Mouse (Mus musculus) lung, embryonic 16.5 days (tissue): Measurements from ENCODE around the gene Ncaph. TPM values are rescaled to one million over a fixed set of nuclear protein-coding genes. Genes with fewer than 3 reads are reported as not detected.
"Not testable (repeated sequence)": the region's sequence is repeated elsewhere in the genome, so short reads cannot be mapped to it uniquely, and the experiment has no call there.

Experiments
- ATAC-seq: fragments of 200-750 bp; cut with Nextera tagmentation; 2 replicates; pipeline ENCODE4 v1.8.0; 2017; ENCODE audit warnings: low read depth, mild to moderate bottlenecking, moderate library complexity
- H3K27ac ChIP-seq: fragments of 300-500 bp; sonication (generic); 2 replicates; pipeline ENCODE4 v1.5.1; 2014; ENCODE audit warnings: mild to moderate bottlenecking, control low read depth, low read length
- H3K27me3 ChIP-seq: fragments of 300-500 bp; sonication (generic); 2 replicates; pipeline ENCODE4 v1.6.1; 2014; ENCODE audit warnings: low read depth, low read length, mixed read lengths; ENCODE audit not compliant: control insufficient read depth, insufficient read depth
- H3K36me3 ChIP-seq: fragments of 300-500 bp; sonication (generic); 2 replicates; pipeline ENCODE4 v1.6.1; 2014; ENCODE audit warnings: low read length; ENCODE audit not compliant: control insufficient read depth, insufficient read depth
- H3K4me1 ChIP-seq: fragments of 300-500 bp; sonication (generic); replicated peaks from 2 replicates; pipeline ENCODE4 v1.6.1; 2014; ENCODE audit warnings: low read length, mixed read lengths; ENCODE audit not compliant: control insufficient read depth, insufficient read depth
- H3K4me2 ChIP-seq: fragments of 300-500 bp; sonication (generic); 2 replicates; pipeline ENCODE4 v1.6.1; 2014; ENCODE audit warnings: low read depth, low read length, control low read depth
- H3K4me3 ChIP-seq: fragments of 300-500 bp; sonication (generic); 2 replicates; pipeline ENCODE4 v1.5.1; 2014; ENCODE audit warnings: mild to moderate bottlenecking, low read length, control low read depth
- H3K9ac ChIP-seq: fragments of 300-500 bp; sonication (generic); 2 replicates; pipeline ENCODE4 v1.6.1; 2014; ENCODE audit warnings: low read length, control low read depth
- H3K9me3 ChIP-seq: fragments of 300-500 bp; sonication (generic); 2 replicates; pipeline ENCODE4 v1.6.1; 2016; ENCODE audit warnings: low read length; ENCODE audit not compliant: control insufficient read depth
- WGBS: fragments of 180-500 bp; shearing (Covaris S2); extraction: QIAGEN DNeasy Blood & Tissue Kit; methylation state at CpG from one replicate; pipeline ENCODE4 v1.1.7; 2014; 5-methylcytosine and 5-hydroxymethylcytosine counted together
- polyA plus RNA-seq: library from polyadenylated mRNA; unstranded; fragments of >200 nt; fragmentation: Nextera tagmentation; extraction: Ambion mirVana; gene quantifications from 2 replicates; pipeline ENCODE4 v1.2.1, GENCODE M21; 2015

Ncaph gene
- polyA plus RNA-seq, result 102 and 108 TPM in 2 replicates

- H3K9ac ChIP-seq, result peak within 1 kb of the TSS; percentile 89
- under 1% methylated on average over 57 of the region's 57 CpGs for WGBS
- H3K4me2 ChIP-seq, result peak within 1 kb of the TSS; percentile 84
- peak; percentile 92 for ATAC-seq
- H3K4me1 ChIP-seq, result peaks cover 41% of the 10 kb centered on the region
- no peaks in the 10 kb centered on the region for H3K36me3 ChIP-seq
- no peaks in the 10 kb centered on the region for H3K27me3 ChIP-seq
- peak within 1 kb of the TSS; percentile 95 for H3K27ac ChIP-seq
- peak within 1 kb of the TSS; percentile 93 for H3K4me3 ChIP-seq
- no peaks in the 10 kb centered on the region for H3K9me3 ChIP-seq
These were observed at the start of gene Ncaph for GRCm38 (mm10) chr2:127133621-127134461. Gene Ncaph, minus strand, starts transcription at chr2:127133954.

GRCm38 (mm10) chr2:127182598-127183381 is 49.0 kb upstream of the Ncaph start:
- Histone ChIP-seq H3K9ac (peak overlapping the region; percentile 88), H3K27me3 (no peaks in the 10 kb centered on the region; the same call in 1 of the 2 replicates), H3K4me3 (peak overlapping the region; percentile 72), H3K4me2 (peak overlapping the region; percentile 89), H3K9me3 (no peaks in the 10 kb centered on the region), H3K27ac (peak overlapping the region; percentile 93), H3K36me3 (no peaks in the 10 kb centered on the region), H3K4me1 (no peaks in the 10 kb centered on the region)
- under 1% methylated on average over 17 of the region's 17 CpGs for WGBS
- peak; percentile 100 for ATAC-seq

GRCm38 (mm10) chr2:127166261-127166660 is 32.5 kb upstream of the Ncaph start:
- not testable (repeated sequence) for H3K4me1 ChIP-seq, H3K4me3 ChIP-seq, ATAC-seq, H3K9ac ChIP-seq, H3K36me3 ChIP-seq, H3K27ac ChIP-seq, H3K27me3 ChIP-seq, H3K4me2 ChIP-seq, H3K9me3 ChIP-seq
- whole genome bisulfite sequencing, result 4% methylated on average over 1 of the region's 1 CpGs

- no peak overlapping the region for H3K27ac ChIP-seq
- no peak overlapping the region for H3K4me3 ChIP-seq
- no peaks in the 10 kb centered on the region for H3K4me1 ChIP-seq
- no peak for ATAC-seq
- no peak overlapping the region for H3K9ac ChIP-seq
- H3K27me3 ChIP-seq, result no peaks in the 10 kb centered on the region
- WGBS, result 45% methylated on average over 4 of the region's 4 CpGs
- no peak overlapping the region for H3K4me2 ChIP-seq
- no peaks in the 10 kb centered on the region for H3K9me3 ChIP-seq
- no peaks in the 10 kb centered on the region for H3K36me3 ChIP-seq
These were observed 31.9 kb upstream of the Ncaph start for GRCm38 (mm10) chr2:127165675-127166074.

- Histone ChIP-seq H3K4me3 (no peak overlapping the region), H3K4me2 (no peak overlapping the region), H3K9me3 (no peaks in the 10 kb centered on the region), H3K9ac (no peak overlapping the region), H3K36me3 (peaks cover 4% of the 10 kb centered on the region), H3K27me3 (no peaks in the 10 kb centered on the region), H3K27ac (no peak overlapping the region), H3K4me1 (peaks cover 13% of the 10 kb centered on the region)
- no peak for ATAC-seq
- 77% methylated on average over 3 of the region's 3 CpGs for WGBS
These were observed 11.9 kb upstream of the Ncaph start for GRCm38 (mm10) chr2:127145699-127146098.

GRCm38 (mm10) chr2:127143158-127144063 is 9.7 kb upstream of the Ncaph start, which contains the start of gene Itpripl1:
Gene Itpripl1, minus strand, starts transcription at chr2:127143442.
- H3K27ac ChIP-seq, result 0 out of 2 replicates have a peak within 1 kb of the TSS, but pooled peaks have one; percentile 36

DNA sequence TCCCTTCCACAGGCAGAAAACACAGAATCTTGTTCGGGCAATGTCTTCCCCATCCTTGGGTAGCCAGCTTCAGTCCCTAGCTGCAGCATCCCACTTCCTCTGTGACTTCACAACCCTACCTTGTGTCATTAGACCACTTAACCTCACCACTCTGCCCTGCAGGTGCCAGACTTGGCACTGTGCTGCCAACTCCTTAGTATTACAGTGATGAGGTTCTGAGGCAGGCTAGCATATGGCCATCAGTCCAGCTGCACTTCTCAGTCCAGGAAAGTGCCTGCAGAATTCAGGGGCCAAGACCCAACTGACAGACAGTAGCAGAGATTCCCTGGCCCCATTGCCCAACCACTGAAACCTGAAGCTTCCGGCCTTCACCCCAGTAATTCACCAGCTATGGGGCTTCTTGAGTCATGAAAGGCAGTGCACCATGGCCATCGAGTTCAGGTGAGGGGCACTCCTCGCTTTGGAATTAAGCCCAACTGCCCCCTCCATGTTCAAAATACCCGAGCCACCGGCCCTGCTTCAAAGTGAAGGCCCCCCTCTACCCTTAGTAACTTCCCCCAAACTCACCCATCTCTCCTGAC is 8.9 kb upstream of the Ncaph start:
- Histone ChIP-seq H3K9ac (peak overlapping the region; percentile 77), H3K4me1 (peaks cover 20% of the 10 kb centered on the region), H3K27me3 (no peaks in the 10 kb centered on the region), H3K27ac (no peak overlapping the region), H3K4me3 (peak overlapping the region; percentile 78), H3K36me3 (peaks cover 13% of the 10 kb centered on the region), H3K4me2 (peak overlapping the region; percentile 85), H3K9me3 (peaks cover 3% of the 10 kb centered on the region; the same call in 1 of the 2 replicates)
- 13% methylated on average over 6 of the region's 6 CpGs for WGBS
- ATAC-seq, result peak; percentile 29

More at GRCm38 (mm10) chr2:127143158-127144063, 9.7 kb upstream of the Ncaph start, which contains the start of gene Itpripl1:
- ATAC-seq, result peak; percentile 96
- Histone ChIP-seq H3K9me3 (peaks cover 3% of the 10 kb centered on the region; the same call in 1 of the 2 replicates), H3K36me3 (peaks cover 13% of the 10 kb centered on the region), H3K27me3 (no peaks in the 10 kb centered on the region), H3K4me1 (peaks cover 13% of the 10 kb centered on the region), H3K9ac (peak within 1 kb of the TSS; percentile 77), H3K4me3 (peak within 1 kb of the TSS; percentile 78), H3K4me2 (peak within 1 kb of the TSS; percentile 85)
- WGBS, result 2% methylated on average over 31 of the region's 31 CpGs

GRCm38 (mm10) chr2:127142031-127142430 is 8.3 kb upstream of the Ncaph start:
- Histone ChIP-seq H3K9me3 (peaks cover 3% of the 10 kb centered on the region; the same call in 1 of the 2 replicates), H3K27ac (no peak overlapping the region), H3K4me2 (peak overlapping the region; percentile 85), H3K4me1 (peaks cover 25% of the 10 kb centered on the region), H3K9ac (peak overlapping the region; percentile 77), H3K36me3 (peaks cover 13% of the 10 kb centered on the region), H3K4me3 (peak overlapping the region; percentile 78), H3K27me3 (no peaks in the 10 kb centered on the region)
- WGBS, result 76% methylated on average over 10 of the region's 10 CpGs
- no peak for ATAC-seq
